Mouse (Mus musculus) brain, embryonic 18.5 days (tissue): ENCODE measurements at regions not wholly inside any gene's neighbourhood (a gene's known extent, or its start where the extent isn't known, plus 50 kb on each side); places are given as distances from the start of the nearest gene placed in this dataset.

Experiments
- DNase-seq: peaks from one replicate; pipeline ENCODE4 v3.0.0-alpha.2; 2012; ENCODE audit warnings: low read depth, low spot score

GRCm38 (mm10) chr10:17423584-17424278 lies 299.3 kb upstream of the Cited2 start:
- no peak for DNase-seq

GRCm38 (mm10) chr10:17426197-17426596 lies 296.8 kb upstream of the Cited2 start:
- DNase-seq = no peak

- no peak for DNase-seq
Observed at GRCm38 (mm10) chr10:17427316-17427715, 295.7 kb upstream of the Cited2 start.

- DNase-seq = no peak
Observed at GRCm38 (mm10) chr10:17428315-17428714, 294.7 kb upstream of the Cited2 start.

GRCm38 (mm10) chr10:17431068-17431467 lies 291.9 kb upstream of the Cited2 start:
- no peak for DNase-seq

- no peak for DNase-seq
Observed at GRCm38 (mm10) chr10:17434098-17434497, 288.9 kb upstream of the Cited2 start.

- DNase-seq = no peak
Observed at GRCm38 (mm10) chr10:17450240-17450639, 272.8 kb upstream of the Cited2 start.

- no peak for DNase-seq
Observed at GRCm38 (mm10) chr10:17470880-17471279, 252.1 kb upstream of the Cited2 start.

- DNase-seq = no peak
Observed at GRCm38 (mm10) chr10:17472536-17472935, 250.5 kb upstream of the Cited2 start.

- DNase-seq = no peak
Observed at GRCm38 (mm10) chr10:17475976-17476375, 247.0 kb upstream of the Cited2 start.

- no peak for DNase-seq
Observed at GRCm38 (mm10) chr10:17476720-17477119, 246.3 kb upstream of the Cited2 start.

- peak; percentile 16 for DNase-seq
Observed at GRCm38 (mm10) chr10:17478761-17479632, 244.0 kb upstream of the Cited2 start.

GRCm38 (mm10) chr10:17482751-17483150 lies 240.3 kb upstream of the Cited2 start:
- no peak for DNase-seq

GRCm38 (mm10) chr10:17485049-17485449 lies 238.0 kb upstream of the Cited2 start:
- no peak for DNase-seq

GRCm38 (mm10) chr10:17485515-17485914 lies 237.5 kb upstream of the Cited2 start:
- no peak for DNase-seq

GRCm38 (mm10) chr10:17486011-17486410 lies 237.0 kb upstream of the Cited2 start:
- DNase-seq = no peak

- DNase-seq = no peak
Observed at GRCm38 (mm10) chr10:17487460-17487859, 235.6 kb upstream of the Cited2 start.

- no peak for DNase-seq
Observed at GRCm38 (mm10) chr10:17491611-17492305, 231.3 kb upstream of the Cited2 start.

- DNase-seq = no peak
Observed at GRCm38 (mm10) chr10:17493137-17493536, 229.9 kb upstream of the Cited2 start.

GRCm38 (mm10) chr10:17496831-17497230 lies 226.2 kb upstream of the Cited2 start:
- DNase-seq = no peak

GRCm38 (mm10) chr10:17510626-17511193 lies 212.3 kb upstream of the Cited2 start:
- no peak for DNase-seq

- DNase-seq = no peak
Observed at GRCm38 (mm10) chr10:17511779-17512335, 211.2 kb upstream of the Cited2 start.
